ENCODE assay signal across 10 mouse cellular contexts in the genomic region with DNA sequence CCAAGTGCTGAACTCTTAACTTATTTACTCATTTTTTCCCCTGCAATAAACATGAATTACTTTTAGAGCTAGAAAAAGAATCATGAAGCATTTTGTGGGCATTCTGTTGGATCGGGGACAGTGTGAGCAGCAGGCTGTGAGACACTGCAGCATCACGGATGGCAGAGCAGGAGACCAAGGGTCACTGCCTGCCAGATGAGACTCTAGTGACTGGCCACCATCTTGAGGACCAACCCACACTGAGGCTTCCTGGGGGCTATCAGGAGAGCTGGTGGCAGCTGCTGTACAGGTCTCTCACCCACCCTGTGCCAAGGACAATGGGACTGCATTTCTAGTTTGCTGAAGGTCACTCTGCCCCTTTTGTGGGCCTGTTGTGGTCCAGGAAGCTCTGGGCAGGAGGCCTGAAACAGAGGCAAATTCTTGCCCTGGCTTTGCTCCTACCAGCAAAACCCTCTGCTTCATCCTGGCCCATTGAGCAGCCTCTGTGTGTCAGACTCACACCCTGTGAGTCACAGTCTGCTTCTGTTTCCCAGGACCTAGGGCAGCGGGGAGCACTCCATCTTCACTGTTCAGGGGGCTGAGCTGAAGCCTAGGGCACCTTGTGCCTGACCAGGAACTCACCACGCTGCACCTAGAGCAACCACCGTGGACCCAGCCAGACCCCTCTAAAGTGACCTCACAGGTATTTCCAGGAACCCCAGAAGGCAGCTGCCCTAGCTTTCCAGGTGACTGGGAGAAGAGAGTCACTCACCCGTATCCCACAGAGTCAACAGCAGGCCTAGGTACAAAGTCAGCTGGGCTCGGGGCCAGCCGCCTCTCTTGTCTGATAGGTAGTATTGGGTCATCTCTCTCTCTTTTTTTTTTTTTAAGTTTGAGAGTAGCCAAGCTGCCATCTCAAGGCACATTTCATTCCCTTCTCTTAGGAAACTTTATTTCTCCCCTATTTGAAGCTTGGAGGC. TPM values are rescaled to one million over a fixed set of nuclear protein-coding genes. Genes with fewer than 3 reads are reported as not detected.
DNase-seq lines count a peak whose midpoint lies in the region; ATAC-seq lines count a peak whose summit lies in the region.
"Had no signal": no experiment of that assay in that cellular context is flagged by ENCODE, and none has a peak within 500 bp of the region (broad histone marks: within the 10 kb centered on the region; RNA-seq: fewer than 3 reads in every experiment).

No protein-coding gene starts in this region.

- no peaks in the 10 kb centered on the region for H3K9me3 ChIP-seq in hindbrain, embryonic 16.5 days (ENCODE audit: control insufficient read depth, low read length)

- H3K27me3 ChIP-seq in hindbrain, embryonic 16.5 days (replicated peaks; ENCODE audit: control insufficient read depth, insufficient read depth, low read length), result no peaks in the 10 kb centered on the region

- no peak overlapping the region for H3K4me2 ChIP-seq in hindbrain, embryonic 16.5 days (ENCODE audit: low read length)

- H3K36me3 ChIP-seq in hindbrain, embryonic 16.5 days (ENCODE audit: control insufficient read depth, insufficient read depth, low read length), result no peaks in the 10 kb centered on the region

- no peaks in the 10 kb centered on the region; the same call in none of the 2 replicates for H3K4me1 ChIP-seq in hindbrain, embryonic 16.5 days (ENCODE audit: control insufficient read depth, insufficient read depth, low read depth, low read length)

- ATAC-seq in cerebellum, adult (ENCODE audit: insufficient number of reproducible peaks, low FRiP score, low TSS enrichment), result peak; percentile 21
- peak; percentile 31; the same call in 1 of the 2 replicates for ATAC-seq in hindbrain, embryonic 16.5 days

- H3K4me3 ChIP-seq in hindbrain, embryonic 16.5 days (ENCODE audit: low read length), result no peak overlapping the region

- WGBS in hindbrain, embryonic 16.5 days, result 56% methylated on average over 8 of the region's 8 CpGs

- peak overlapping the region; percentile 55; the same call in 1 of the 2 replicates for H3K27ac ChIP-seq in hindbrain, embryonic 16.5 days (ENCODE audit: low read depth, low read length)

- DNase-seq in cerebellum, postnatal 4 days (ENCODE audit: low spot score in 2 of 2), result no peak
- DNase-seq in brain, adult 2 months (ENCODE audit: low read depth, low spot score), result peak; percentile 22
- peak; percentile 46 for DNase-seq in liver
- no peak for DNase-seq in layer of hippocampus, adult 18-20 months (ENCODE audit: low spot score in 2 of 2)
- DNase-seq in adipocyte (ENCODE audit: low spot score), result no peak
- no peak for DNase-seq in B cell, adult 2 months
- DNase-seq: embryo, embryonic 11 days; gastrocnemius, postnatal 14 days had no signal

- H3K9ac ChIP-seq in hindbrain, embryonic 16.5 days (ENCODE audit: low read depth, low read length), result no peak overlapping the region

RNA-seq across cellular contexts. Expression of a gene that starts 40.2 kb away (rescaled TPM):
- 93.4 and 94.7 TPM in 2 replicates for polyA plus RNA-seq in hindbrain, embryonic 16.5 days (2015; fragmentation: Nextera tagmentation; extraction: Ambion mirVana)
- 10 to 100 TPM; 30.6 to 31.5 TPM for total RNA-seq in layer of hippocampus, adult 18-20 months (2021)

RNA-seq across cellular contexts. Expression of a gene that starts 56.9 kb away (rescaled TPM):
- polyA plus RNA-seq in hindbrain, embryonic 16.5 days (2015; fragmentation: Nextera tagmentation; extraction: Ambion mirVana), result 3.1 and 4.2 TPM in 2 replicates
- total RNA-seq in layer of hippocampus, adult 18-20 months (2021), result 1 to 10 TPM in 1 of 2 experiments, under 1 TPM in 1; 0.87 to 1.5 TPM

Comparison
In these comparisons a context has a peak if more than half of its experiments do, and no peak if none do; other contexts are left out.
1. DNase-seq: peak in brain, adult 2 months (single experiment) and liver (single experiment); none in cerebellum, postnatal 4 days (0 of 2), layer of hippocampus, adult 18-20 months (0 of 2), adipocyte (single experiment) and B cell, adult 2 months (0 of 2).